Mouse (Mus musculus): ENCODE data around the gene Ppp2r5e.
"Not testable (repeated sequence)": the region's sequence is repeated elsewhere in the genome, so short reads cannot be mapped to it uniquely, and the experiment has no call there.

Ppp2r5e gene

DNA sequence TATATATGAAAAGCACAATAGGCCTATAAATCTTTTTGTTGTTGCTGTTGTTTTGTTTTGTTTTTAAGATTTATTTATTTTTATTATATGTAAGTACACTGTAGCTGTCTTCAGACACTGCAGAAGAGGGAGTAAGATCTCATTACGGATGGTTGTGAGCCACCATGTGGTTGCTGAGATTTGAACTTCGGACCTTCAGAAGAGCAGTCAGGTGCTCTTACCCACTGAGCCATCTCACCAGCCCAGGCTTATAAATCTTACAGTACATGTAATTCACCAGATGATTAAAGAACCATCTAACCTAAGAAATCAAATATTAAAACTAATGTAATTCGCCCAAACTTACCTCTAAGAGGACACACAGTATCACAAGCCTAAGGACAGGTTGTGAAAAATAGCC, 103.9 kb downstream of the Ppp2r5e start:
- not testable (repeated sequence) for DNase-seq (ENCODE audit: inconsistent ontology term)

DNA sequence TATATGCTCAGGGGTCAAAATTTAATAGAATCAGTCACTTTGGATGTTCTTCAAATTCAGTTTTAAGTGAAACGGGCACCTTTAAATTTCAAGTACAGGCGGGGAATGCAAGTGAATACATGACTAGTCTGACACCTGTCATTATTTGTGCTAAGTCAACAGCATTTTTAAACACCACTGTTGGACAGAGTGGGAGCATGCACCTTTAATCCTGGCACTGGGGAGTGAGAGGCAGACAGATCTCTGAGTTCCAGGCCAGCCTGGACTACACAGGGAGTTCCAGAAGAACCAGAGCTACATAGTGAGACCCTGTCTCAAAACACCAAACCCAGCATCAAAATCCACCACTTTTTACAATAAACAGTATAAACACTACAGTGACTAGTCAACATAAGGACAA, 108.5 kb downstream of the Ppp2r5e start:
- DNase-seq (ENCODE audit: inconsistent ontology term): no peak

DNA sequence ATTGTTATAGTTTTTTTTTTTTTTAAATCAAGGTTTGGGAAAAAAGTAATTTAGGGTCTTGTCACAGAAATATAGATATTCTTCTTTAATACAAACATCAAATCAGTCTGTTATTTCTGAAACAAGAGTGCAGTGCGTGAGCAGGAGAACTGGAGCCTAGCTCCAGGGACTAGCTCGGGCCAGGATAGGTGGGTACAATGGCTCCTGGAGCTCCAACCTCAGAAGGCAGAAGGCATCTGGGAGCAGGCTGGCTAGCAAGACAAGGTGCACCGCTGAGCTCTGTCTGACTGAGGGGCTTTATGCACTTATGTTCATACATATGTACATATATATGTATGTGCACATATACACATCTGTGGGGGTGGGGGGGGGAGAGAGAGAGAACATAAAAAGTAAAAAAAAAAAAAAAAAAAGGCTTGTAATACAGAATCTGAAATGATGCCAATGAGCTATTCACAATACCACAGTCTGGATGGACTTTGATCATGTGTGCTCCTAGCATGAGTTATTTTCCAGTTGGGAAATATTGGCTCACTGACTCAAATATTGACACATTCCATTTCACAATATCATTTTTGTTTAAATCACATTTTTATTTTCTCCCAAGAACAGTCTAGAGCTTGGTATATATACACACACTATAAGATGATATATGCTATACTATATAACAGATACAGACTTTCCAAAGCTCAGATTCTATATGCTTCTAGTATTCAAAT, 109.3 kb downstream of the Ppp2r5e start:
- DNase-seq (ENCODE audit: inconsistent ontology term): no peak

DNA sequence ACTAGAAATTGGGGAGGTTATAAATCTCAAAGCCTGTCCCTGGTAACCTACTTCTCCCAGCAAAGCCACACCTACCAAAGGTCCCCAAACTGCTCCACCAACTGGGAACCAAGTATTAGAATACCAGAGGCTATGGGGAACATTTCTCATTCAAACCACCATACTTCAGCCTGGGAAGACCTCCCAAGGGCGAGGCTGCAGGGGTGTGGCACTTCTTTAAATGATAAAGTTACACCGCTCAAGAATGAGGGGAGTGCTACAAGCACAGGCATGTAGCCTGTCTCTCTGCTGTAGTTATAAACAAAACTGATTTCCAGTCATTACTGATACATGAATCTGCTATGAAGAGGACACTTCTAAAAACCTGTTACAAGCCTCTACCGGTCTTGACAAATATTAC, 113.3 kb downstream of the Ppp2r5e start:
- no peak for DNase-seq (ENCODE audit: inconsistent ontology term)

DNA sequence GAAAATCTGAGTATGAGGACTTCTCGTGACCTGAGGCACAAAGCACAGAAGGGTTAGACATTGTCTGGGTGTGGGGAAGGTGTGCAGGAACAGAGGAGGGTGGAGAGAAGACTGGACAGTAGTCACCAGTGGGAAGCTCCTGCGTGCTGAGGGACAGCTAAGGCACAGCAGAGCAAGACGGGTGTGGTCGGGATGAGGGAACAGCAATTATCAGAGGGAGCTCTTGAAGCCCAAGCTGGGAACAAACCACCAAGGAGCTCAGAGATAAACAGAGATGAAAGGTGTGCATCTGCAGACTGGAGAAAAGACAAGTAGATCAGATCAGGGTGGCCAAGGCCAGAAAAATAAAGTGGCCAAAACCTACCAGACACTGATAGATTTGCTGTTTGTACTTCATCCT, 114.0 kb downstream of the Ppp2r5e start:
- no peak for DNase-seq (ENCODE audit: inconsistent ontology term)

DNA sequence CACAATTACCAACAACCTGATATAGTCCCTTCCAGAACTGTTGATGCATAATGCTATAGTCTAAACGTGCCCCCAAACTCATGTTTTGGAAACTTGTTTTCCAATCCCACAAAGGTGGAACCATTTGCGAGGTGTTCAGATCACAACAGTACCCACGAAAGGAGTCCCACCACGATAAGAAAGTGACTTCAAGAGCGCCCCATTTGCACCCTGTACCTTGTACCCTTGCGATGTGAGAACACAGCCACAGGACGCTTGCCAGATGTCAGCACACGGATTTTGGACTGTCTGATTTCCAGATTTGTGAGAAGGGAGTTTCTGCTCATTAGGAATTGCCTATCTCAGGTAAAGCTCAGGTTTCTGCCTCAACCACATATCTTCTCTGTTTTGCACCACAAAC, 116.0 kb downstream of the Ppp2r5e start:
- no peak for DNase-seq (ENCODE audit: inconsistent ontology term)

DNA sequence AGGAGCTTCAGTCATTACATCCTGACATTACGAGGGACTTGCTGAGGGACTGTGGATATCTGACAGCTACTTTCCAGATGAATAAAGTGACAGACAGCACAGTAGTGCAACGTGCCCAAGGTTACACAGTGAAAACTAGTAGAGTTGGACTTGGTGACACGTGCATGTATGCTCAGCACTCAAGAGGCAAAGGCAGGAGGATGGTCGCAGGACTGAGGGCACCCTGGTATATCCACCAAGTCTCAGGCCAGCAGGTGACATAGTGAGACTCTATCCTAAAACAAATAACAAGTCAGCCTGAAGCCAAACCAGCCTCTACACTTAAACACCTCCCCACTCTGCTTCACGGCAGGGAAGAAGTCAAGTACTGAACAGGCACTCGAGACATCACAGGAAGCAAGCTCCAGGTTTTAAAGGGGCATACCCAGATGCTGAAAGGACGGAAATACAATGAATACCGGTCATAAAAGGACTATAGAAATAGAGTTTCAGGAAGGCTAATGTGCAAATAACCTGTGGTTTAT, 116.6 kb downstream of the Ppp2r5e start:
- no peak for DNase-seq (ENCODE audit: inconsistent ontology term)

DNA sequence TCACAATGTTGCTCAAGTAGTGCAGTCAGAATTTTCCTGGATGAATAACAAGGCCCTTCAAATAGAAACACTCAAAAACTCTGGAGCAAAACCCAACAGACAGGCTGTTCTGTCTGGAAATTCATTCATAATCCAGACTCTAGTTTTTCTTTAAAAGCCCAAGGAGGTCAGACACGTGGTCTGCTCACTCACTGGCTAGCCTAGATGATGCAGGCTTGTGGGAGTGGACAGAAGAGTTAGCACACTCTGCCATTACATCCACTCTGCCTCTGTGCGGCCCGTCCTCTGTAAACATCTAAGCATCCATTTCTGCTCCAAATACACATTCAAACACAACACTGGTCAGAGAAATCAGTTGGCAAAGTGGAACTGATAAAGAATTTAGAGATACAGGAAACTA, 117.4 kb downstream of the Ppp2r5e start:
- no peak for DNase-seq (ENCODE audit: inconsistent ontology term)

DNA sequence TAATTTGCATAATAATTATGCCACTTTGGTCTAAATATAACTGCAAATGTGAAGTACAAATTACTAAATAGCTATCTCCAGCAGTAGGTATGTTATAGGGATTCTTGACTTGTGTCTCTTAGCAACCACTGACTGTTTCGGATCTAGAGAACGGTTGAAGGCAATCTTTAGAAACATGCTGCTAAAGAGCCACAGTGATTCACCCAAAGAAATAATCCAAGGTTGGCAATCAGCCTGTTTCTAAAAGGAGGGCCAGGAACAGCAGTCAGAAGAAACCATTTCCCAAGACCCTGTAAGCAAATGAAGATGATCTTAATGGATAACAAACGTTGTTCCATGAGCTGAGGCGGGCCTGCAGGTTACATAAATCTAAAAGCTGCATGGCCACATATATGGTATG, 117.9 kb downstream of the Ppp2r5e start:
- DNase-seq (ENCODE audit: inconsistent ontology term): peak; percentile 31

DNA sequence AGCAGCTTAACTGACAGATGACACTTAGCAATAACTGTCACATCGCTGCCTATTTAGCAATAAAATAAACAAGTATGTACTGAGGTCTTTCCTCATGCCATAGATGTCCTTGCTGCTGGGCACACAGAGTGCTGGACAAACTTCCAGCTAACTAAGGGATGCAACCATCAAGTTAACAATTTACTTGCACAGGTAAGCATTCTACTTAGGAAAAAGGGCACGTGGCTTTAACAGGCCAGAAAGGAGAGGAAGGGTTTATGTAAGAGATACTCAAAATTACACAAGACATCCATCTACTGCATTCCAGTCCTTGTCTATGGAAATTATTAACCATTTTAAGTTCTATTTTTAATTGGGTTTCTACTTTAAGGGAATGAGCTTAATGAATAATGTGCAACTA, 123.0 kb downstream of the Ppp2r5e start:
- no peak for DNase-seq (ENCODE audit: inconsistent ontology term)

DNA sequence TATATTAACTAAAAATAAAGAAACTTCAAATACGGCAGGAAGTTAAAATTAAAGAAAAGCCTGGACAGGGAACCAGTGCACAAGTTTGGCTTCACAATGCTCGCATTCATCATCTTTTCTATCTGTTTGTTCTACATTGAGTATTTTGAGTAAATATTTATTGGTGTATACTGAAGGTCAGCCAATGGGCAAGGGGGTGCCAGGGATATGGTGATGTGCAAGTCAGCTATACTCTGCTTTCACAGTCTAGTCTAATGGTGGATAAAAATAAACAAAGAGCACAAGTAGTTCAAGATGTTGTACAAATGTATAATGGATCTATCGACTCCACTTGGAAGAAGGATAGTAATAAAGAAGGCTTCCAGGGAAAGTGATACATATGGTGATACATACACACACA, 123.9 kb downstream of the Ppp2r5e start:
- no peak for DNase-seq (ENCODE audit: inconsistent ontology term)

DNA sequence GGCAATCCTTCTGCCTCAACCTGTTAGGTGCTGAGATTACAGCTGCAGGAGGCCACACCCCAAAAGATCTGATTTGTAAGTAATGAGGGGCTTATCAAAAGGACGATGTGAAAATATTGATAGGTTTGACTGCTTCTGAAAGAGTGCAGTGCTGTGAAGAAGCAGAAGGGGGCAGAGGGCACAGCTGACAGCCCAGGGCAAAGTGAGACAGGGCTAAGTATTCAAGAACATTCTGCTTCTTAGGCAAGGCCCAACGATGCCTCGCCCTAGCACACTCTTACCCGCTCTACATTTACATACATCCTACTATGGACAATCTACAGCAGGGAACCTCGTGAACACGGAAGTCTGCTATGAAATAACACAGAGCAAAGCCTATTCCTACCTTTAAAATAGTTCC, 128.2 kb downstream of the Ppp2r5e start:
- no peak for DNase-seq (ENCODE audit: inconsistent ontology term)

DNA sequence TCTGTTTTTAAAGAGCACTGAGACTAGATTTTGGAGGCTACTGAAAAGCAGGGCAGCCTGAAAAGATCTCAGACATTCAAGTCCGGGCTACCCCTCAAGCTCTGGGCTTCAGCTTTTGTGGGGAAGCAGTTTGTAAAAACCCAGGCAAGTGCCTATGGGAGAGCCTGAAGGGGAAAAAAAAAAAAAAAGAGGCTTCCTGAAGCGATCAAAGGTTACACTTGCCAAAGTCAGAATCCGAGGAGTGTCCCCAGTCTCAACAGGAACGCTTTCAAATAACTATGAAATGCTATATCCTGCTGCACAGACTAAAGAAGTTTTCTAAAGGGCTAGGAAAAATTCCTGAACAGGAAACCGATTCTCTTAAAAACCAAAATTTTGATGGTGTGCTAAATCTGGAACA, 128.9 kb downstream of the Ppp2r5e start:
- no peak for DNase-seq (ENCODE audit: inconsistent ontology term)

DNA sequence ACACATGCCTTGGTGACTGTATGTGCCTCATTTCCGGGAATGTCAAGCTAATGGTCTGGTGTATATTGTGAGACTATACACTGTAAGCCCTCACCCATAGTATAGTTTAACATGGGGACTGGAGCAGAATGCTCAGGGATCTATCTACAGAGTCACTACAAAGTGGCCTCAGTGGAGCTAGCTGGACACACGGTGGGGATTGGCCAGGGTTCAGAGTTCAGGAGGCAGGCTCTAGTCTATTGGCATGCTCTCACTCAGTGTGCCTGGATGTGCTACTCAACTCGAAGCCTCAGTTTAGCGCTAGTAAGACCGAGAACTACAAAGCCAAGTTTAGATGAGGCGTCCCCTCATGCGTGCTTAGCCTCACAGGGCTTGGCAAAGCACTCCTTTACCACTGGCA, 129.8 kb downstream of the Ppp2r5e start:
- DNase-seq (ENCODE audit: inconsistent ontology term): no peak

DNA sequence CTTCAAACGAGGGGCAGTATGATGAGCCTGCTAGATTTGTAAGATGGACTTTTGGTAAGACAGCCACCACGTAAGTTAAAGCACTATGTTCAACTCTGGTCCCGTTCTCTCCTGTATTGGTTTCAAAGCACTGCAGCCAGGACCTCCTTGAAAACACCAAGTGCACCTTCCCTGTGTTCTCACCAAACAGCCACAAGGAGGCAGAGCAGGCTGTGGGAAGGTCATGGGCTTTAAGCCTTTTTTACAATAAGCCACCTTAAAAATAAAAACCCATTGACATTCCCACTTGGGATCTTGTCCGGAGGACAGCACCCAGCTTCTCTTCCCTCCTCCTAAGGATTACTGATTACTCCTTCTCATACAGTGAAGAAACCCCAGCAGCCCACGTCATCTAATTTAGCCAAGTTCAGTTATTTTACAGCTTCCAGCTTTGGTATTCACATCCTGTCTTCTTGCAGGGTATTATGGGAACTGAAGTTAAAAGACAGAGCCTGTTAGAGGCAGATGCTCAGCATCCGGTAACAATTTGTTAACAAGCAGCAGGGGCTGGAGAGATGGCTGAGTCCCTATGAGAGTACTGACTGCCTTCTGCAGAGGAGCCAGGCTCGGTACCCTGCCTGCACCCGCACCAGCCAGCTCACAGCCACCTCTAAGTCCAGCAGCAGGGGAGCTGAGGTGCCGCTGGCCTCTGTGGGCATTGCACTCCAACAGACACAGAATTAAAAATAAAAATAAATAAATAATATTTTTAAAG, 131.9 kb downstream of the Ppp2r5e start:
- peak; percentile 33 for DNase-seq (ENCODE audit: inconsistent ontology term)

DNA sequence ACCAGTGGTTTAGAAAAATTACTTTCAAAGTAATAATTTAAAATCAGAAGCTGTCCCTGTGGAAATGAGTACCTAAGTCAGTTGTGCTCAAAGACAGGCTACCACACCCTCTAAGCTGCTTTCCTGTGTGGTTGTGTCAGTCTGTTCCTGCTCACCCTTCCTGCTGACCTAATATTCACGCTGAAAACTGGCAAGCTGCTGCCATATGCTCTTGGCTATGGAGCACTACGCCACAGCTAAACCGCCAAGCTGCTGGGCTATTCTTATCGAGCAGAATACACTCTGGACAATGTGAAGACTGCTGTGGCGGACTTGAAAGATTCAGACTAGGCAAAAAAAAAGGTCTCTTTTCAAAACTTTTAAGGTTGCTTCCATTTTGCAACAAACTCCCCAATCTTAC, 135.5 kb downstream of the Ppp2r5e start:
- DNase-seq (ENCODE audit: inconsistent ontology term): no peak

DNA sequence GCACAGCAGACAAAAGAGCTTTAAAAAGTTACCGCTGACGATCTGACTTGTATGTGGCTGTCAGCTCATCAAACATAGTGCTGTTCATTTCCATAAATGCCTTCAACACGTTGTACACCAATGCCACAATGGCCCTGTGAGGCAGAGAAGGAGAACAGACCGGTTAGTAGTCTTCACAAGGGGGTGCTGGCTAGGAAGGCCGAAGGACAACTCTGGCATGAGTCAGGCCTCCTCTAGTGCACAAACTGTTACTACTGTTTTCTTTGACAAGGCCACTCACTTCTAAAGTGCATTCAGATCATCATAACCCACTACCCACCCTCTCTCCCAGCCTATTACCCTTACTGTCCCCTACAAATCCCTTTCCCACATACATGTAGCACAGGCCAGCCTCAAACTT, 136.4 kb downstream of the Ppp2r5e start:
- DNase-seq (ENCODE audit: inconsistent ontology term): no peak

DNA sequence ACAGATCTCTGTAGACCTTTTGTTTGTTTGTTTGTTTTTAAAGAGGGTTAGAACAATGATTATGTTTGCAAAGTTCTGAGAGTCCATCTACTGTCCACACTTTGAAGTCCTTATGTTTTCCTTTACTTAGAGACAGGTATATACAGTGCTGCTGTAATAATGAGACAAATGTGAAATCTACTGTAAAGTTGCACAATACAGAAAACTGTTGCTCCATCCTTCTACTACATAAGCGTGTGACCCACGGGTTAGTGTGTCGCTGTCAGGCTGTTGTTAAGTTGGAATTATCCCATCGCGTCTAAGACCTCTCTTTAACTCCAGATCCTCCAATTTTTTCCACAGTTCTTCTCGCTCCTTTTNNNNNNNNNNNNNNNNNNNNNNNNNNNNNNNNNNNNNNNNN, 142.6 kb downstream of the Ppp2r5e start:
- no peak for DNase-seq (ENCODE audit: inconsistent ontology term)

DNA sequence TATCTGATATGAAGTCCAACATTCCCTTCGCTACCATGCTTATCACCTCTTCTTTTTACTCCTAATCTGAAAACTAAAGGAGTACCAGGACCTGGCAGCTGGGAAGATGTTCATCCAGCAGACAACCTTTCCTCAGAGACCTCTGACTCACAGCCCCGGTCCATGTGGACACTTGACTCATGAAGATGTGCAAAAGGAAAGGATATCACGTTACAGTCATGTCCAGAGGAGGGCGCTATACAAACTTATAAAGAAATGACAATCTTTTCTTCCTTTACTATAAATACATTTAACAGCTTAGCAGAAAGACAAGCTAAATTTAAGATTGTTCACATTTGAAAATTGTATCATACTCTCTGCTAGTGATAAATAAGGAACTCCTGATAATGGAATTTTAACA, 143.0 kb downstream of the Ppp2r5e start:
- no peak for DNase-seq (ENCODE audit: inconsistent ontology term)

DNA sequence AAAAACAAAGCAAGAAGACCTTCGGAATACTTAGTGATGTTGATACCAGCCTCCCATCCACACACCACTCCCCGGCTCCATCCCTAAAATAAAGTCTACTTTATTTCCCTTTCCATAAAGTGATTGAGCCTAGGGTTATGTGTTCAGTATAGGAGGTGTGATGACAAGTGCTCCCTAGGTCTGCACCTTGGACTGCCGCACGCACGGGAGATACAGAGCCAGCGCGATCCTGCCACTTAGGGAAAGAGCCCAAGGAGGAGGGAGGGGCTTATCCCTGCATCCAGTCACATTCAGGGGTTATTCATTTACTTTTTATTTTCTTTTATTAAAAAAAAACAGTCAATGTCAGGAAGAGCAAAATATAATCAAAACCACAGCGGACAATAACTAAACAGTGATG, 145.5 kb downstream of the Ppp2r5e start:
- no peak for DNase-seq (ENCODE audit: inconsistent ontology term)

DNA sequence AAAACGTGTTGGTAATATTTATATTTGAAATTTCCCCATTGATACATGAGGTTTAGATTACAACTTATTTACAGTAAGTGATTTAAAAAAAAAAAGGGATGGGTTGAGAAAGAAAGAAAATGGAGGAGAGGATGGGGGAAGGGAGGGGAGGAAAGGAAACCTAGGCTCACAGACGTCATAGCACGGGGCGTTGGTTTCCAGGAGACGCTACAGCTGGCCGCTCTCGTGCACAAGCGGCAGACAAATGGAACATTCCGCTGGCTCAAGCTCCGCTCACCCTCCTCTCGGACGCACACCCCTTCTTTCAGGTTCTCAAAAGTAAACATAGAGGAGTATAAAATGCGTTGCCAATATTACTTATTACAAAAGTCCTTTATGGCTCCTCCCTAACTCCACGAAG, 146.0 kb downstream of the Ppp2r5e start:
- DNase-seq (ENCODE audit: inconsistent ontology term): no peak

DNA sequence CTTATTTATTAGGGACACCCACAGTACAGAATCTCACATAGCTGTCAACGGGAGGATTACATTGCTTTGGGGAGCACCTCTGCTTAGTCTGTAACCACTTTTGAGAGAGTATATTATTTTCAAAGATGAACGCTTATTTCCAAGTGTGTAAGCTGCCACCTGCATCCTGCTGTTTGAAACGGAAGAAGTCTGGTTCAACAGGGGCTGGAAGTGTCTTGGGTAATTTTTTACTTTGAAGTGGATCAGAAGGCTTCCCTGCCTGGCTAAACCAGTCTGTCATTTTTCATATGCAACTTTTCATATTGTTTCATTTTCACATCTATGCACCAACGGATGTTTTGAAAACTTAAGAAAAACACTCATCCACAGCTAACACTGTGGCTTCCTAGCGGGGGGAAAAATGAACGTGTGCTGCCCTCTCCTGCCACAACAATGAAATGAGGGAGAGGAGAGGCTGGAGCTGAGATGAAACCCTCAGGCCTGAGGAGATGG, 146.5 kb downstream of the Ppp2r5e start:
- DNase-seq (ENCODE audit: inconsistent ontology term): peak; percentile 25

DNA sequence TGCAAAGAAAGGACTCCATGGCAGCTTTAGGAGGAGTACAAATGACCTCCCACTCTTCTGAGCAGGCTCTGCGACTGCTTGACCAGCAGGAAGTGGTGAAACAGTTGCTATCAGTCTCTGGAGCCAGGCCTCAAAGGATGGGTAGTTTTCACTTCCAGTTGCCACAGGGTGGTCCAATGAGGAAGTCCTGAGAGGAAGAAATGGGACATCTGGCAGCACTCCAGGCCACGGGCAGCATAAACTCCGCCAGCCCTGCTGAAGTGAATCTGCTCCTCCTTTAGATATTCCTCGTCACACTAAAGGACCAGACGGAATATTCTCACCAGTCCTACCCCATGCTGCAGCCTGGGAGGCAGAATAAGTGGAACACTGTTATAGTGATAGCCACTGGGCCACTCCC, 147.1 kb downstream of the Ppp2r5e start:
- DNase-seq (ENCODE audit: inconsistent ontology term): no peak

Measured in Muller cell, postnatal 12 days (primary cell).